Mouse (Mus musculus): Measurements from ENCODE around the gene Zbtb32. TPM values are rescaled to one million over a fixed set of nuclear protein-coding genes. Genes with fewer than 3 reads are reported as not detected.

The Zbtb32 gene
- polyA plus RNA-seq, 1 experiment, result 0.20 TPM

DNA sequence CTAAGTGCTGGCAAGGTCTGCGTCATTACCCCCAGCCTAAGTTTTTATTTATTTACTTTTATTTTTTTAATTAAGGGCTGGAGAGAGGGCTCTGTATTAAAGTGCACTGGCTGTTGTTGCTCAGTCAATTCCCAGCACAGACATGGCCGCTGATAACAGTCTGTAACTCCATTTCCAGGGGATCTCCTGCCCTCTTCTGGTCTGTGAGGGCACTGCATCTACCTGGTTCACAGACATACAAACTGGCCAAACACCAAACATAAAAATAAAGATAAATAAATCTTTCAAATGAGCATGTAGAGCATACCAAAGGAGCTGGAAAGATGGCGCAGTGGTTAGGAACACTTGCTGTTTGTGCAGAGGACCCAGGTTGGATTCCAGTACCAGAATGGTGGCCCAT, 20.5 kb upstream of the Zbtb32 start:
- no peaks in the 10 kb centered on the region for H3K27me3 ChIP-seq (ENCODE audit: control insufficient read depth)
- H3K4me1 ChIP-seq (ENCODE audit: control insufficient read depth), result peaks cover 26% of the 10 kb centered on the region
- no peak overlapping the region for H3K4me3 ChIP-seq (replicated peaks)
- H3K9me3 ChIP-seq (ENCODE audit: control insufficient read depth, low read length), result no peaks in the 10 kb centered on the region
- H3K36me3 ChIP-seq (ENCODE audit: control insufficient read depth), result peaks cover 73% of the 10 kb centered on the region
- TF ChIP-seq GATA1 (IDR thresholded peaks at IDR 0.05; ENCODE audit: low read length) (no peak), TAL1 (IDR thresholded peaks at IDR 0.05; ENCODE audit: low read length) (no peak)

DNA sequence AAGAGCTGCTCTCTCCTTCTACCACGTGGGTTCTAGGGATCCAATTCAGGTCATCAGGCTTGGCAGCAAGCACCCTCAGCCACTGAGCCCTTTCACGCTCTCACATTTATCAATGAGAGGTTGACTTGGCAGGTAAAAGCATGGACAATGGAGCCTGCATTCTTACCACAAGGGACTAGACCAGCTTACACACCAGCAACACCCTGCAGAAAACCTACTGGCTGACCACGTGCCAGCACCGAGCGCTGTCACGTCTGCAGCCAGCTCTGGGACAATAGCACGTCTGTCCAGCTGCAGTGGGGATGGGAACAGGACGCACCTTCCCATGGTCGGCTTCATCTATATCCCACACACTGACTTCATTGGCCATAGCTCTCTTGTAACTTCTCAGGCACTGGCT, 19.9 kb upstream of the Zbtb32 start:
- Histone ChIP-seq H3K4me1 (ENCODE audit: control insufficient read depth) (peaks cover 25% of the 10 kb centered on the region), H3K9me3 (ENCODE audit: control insufficient read depth, low read length) (no peaks in the 10 kb centered on the region), H3K4me3 (replicated peaks) (no peak overlapping the region), H3K36me3 (ENCODE audit: control insufficient read depth) (peaks cover 70% of the 10 kb centered on the region), H3K27me3 (ENCODE audit: control insufficient read depth) (no peaks in the 10 kb centered on the region)
- no peak for TF ChIP-seq TAL1 (IDR thresholded peaks at IDR 0.05; ENCODE audit: low read length)
- TF ChIP-seq GATA1 (IDR thresholded peaks at IDR 0.05; ENCODE audit: low read length), result no peak

DNA sequence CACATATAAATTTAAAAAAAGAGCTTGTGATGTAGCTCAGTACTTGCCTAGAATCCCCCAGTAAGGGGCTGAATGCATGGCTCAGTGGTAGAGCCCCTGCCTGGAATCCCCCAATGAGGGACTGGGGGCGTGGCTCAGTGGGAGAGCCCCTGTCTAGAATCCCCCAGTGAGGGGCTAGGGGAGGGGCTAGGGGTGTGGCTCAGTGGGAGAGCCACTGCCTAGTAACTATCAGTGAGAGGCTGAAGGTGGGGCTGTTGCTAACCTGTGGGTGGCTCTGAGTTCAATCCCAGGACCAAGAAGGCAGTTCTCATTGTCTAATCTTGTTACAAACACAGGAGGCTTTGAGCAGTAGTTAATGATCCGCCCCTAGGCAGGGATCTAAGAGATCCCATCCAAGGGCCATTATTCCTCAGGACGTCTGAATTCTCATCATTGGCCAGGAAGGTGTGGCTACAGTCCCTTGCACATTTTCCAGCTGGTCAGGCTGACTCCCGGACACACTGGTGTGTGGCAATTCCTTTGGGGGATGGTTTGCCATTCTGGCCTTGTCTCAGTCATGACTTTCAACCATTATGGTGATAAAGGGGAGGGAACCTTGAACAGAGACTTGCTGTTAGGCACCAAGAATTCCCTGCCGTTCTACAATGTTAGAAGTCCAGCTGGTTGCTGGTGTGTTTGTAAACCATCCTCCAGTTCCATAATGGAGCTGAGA, 16.5 kb upstream of the Zbtb32 start:
- Histone ChIP-seq H3K4me1 (ENCODE audit: control insufficient read depth) (peaks cover 16% of the 10 kb centered on the region), H3K9me3 (ENCODE audit: control insufficient read depth, low read length) (no peaks in the 10 kb centered on the region), H3K27me3 (ENCODE audit: control insufficient read depth) (no peaks in the 10 kb centered on the region; the same call in 1 of the 2 replicates), H3K4me3 (replicated peaks) (no peak overlapping the region), H3K36me3 (ENCODE audit: control insufficient read depth) (peaks cover 41% of the 10 kb centered on the region)
- no peak for TF ChIP-seq TAL1 (IDR thresholded peaks at IDR 0.05; ENCODE audit: low read length)
- no peak for TF ChIP-seq GATA1 (IDR thresholded peaks at IDR 0.05; ENCODE audit: low read length)

DNA sequence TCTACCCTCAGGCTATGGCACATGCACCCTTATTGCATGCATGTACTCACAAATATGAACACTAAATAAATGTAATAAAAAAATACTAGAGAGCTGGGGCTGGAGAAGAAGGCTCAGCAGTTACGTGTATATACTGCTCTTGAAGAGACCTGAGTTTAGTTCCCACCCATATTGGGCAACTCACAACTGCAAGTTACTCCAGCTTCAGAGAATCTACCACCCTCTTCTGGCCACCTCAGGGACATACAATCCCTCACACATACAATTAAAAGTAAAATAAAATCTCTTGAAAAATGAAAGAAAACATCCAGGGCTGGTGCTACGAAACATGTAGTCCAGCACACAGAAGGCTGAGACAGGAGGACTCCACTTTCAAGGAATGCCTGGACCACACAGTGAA, 15.7 kb upstream of the Zbtb32 start:
- Histone ChIP-seq H3K4me3 (replicated peaks) (no peak overlapping the region), H3K9me3 (ENCODE audit: control insufficient read depth, low read length) (no peaks in the 10 kb centered on the region), H3K4me1 (ENCODE audit: control insufficient read depth) (peaks cover 18% of the 10 kb centered on the region), H3K27me3 (ENCODE audit: control insufficient read depth) (no peaks in the 10 kb centered on the region; the same call in 1 of the 2 replicates), H3K36me3 (ENCODE audit: control insufficient read depth) (peaks cover 36% of the 10 kb centered on the region)
- TF ChIP-seq TAL1 (IDR thresholded peaks at IDR 0.05; ENCODE audit: low read length) (no peak), GATA1 (IDR thresholded peaks at IDR 0.05; ENCODE audit: low read length) (no peak)

DNA sequence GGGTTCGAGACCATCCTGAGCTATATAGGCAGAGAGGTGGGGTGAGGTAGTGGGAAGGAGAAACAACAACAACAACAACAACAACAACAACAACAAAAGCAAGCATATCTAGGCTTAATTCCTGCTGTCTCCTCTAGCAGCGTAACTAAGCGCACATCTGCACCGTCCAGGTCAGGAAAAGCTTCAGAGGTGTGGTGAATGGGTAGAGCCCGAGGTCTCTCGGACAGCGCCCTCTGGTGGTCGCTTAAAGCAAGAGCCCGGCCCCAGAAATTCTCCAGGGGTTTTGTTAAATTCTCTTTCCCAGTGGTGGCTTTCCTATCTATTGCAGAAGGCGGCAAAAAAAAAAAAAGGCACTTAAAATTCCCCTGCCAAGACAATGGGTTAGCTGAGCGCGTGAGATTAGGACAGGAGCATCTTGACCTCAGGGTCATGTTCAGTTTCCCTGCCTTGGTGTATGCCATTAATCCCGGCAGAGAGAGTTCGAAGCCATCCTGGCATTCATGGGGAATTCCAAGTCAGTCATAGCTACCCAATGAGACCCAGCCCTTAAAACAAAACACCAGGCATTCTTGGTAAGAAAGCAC, 14.9 kb upstream of the Zbtb32 start:
- no peak overlapping the region for H3K4me3 ChIP-seq (replicated peaks)
- H3K36me3 ChIP-seq (ENCODE audit: control insufficient read depth), result peaks cover 28% of the 10 kb centered on the region
- TF ChIP-seq TAL1 (IDR thresholded peaks at IDR 0.05; ENCODE audit: low read length) (no peak), GATA1 (IDR thresholded peaks at IDR 0.05; ENCODE audit: low read length) (no peak)

DNA sequence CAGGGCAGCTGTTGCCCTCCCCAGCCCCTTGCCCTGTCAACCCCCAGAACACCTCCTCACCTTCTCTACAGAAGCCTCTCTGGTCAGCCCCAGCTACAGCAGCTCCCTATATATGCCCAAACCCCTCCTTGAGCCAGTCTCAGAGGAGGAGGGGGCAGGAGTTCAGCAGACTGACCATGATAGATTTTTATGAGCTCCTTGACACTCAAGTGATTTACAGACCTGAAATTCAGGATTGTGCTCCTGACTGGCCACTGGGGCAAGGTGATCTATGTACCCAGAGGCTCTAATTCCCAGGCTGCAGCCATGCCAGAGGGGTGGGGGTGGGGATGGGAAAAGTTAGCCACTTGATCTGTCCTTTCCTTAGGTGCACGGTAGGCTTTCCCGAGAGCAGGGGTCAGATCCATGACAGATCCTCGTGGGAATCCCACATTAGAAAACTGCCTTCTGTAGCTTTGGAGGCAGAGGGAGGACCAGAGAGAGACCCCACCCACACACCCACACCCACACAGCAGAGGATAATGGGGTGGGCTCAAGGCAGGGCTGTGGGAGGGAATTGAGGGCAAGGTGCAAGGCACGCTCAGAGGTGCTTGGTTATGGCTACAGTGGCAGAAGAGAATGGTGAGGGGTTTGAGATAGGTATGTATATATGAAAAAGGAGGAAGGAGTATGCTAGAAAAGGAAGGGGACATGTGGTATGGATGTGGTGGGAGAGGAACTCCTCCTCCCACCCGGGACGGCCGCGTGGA, 14.1 kb upstream of the Zbtb32 start, which contains the start of gene Upk1a:
Upk1a (minus strand) TSS at position 194 of the 749 bp plus-strand sequence.
- Histone ChIP-seq H3K36me3 (ENCODE audit: control insufficient read depth) (peaks cover 20% of the 10 kb centered on the region), H3K4me3 (replicated peaks) (no peak within 1 kb of the TSS), H3K4me1 (ENCODE audit: control insufficient read depth) (peaks cover 15% of the 10 kb centered on the region), H3K27me3 (ENCODE audit: control insufficient read depth) (no peaks in the 10 kb centered on the region; the same call in 1 of the 2 replicates), H3K9me3 (ENCODE audit: control insufficient read depth, low read length) (no peaks in the 10 kb centered on the region)
- TF ChIP-seq GATA1 (IDR thresholded peaks at IDR 0.05; ENCODE audit: low read length) (no peak), TAL1 (IDR thresholded peaks at IDR 0.05; ENCODE audit: low read length) (no peak)

More for the DNA sequence above, 14.9 kb upstream of the Zbtb32 start:
- H3K9me3 ChIP-seq (ENCODE audit: control insufficient read depth, low read length), result no peaks in the 10 kb centered on the region
- no peaks in the 10 kb centered on the region; the same call in 1 of the 2 replicates for H3K27me3 ChIP-seq (ENCODE audit: control insufficient read depth)
- peaks cover 16% of the 10 kb centered on the region for H3K4me1 ChIP-seq (ENCODE audit: control insufficient read depth)

DNA sequence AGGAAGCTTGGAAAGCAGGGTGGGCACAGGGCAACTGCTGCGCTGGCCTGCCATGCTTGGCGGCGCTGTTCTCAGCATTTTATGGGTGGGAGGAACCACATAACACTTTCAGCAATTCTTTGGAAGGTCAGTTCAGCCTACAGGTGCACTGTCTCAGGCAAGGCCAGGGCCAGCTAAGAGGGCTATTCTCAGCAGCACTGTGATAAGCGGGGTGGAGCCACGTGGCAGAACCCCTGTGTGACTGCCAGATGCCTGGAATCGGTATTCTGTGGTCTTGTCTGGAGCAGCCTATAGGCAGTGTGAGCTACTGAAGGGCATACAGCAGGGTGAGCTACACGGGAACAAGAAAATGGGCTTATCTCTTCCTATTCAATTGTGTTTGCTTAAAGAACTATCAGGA, 11.3 kb upstream of the Zbtb32 start:
- peaks cover 8% of the 10 kb centered on the region for H3K4me1 ChIP-seq (ENCODE audit: control insufficient read depth)
- no peaks in the 10 kb centered on the region for H3K9me3 ChIP-seq (ENCODE audit: control insufficient read depth, low read length)
- H3K36me3 ChIP-seq (ENCODE audit: control insufficient read depth), result no peaks in the 10 kb centered on the region
- no peak overlapping the region for H3K4me3 ChIP-seq (replicated peaks)
- no peak for TF ChIP-seq TAL1 (IDR thresholded peaks at IDR 0.05; ENCODE audit: low read length)
- TF ChIP-seq GATA1 (IDR thresholded peaks at IDR 0.05; ENCODE audit: low read length), result no peak
- no peaks in the 10 kb centered on the region; the same call in 1 of the 2 replicates for H3K27me3 ChIP-seq (ENCODE audit: control insufficient read depth)

DNA sequence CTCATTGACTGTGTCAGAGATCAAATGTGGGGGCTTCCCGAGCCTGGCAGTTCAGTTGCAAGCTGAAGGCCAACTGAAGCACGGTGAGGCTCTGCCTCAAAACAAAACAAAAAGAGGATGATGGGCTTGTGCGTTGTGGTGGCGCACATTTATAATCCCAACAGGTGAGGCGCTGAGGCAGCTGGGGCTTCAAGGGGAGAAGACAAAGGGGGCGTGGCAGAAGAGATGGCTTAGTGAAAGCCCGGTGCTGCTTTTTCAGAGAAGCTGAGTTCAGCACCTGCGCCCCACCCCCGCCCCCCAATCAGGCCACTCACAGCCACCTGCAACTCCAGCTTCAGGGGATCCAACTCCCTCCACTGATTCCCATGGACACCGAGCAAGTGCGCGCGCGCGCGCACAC, 9.8 kb upstream of the Zbtb32 start:
- Histone ChIP-seq H3K9me3 (ENCODE audit: control insufficient read depth, low read length) (no peaks in the 10 kb centered on the region), H3K4me1 (ENCODE audit: control insufficient read depth) (peaks cover 4% of the 10 kb centered on the region), H3K27me3 (ENCODE audit: control insufficient read depth) (no peaks in the 10 kb centered on the region; the same call in 1 of the 2 replicates), H3K36me3 (ENCODE audit: control insufficient read depth) (no peaks in the 10 kb centered on the region), H3K4me3 (replicated peaks) (no peak overlapping the region)
- TF ChIP-seq TAL1 (IDR thresholded peaks at IDR 0.05; ENCODE audit: low read length), result no peak
